Mouse (Mus musculus) adrenal gland, postnatal 25 days (tissue): ENCODE data around the gene Btbd35f5. TPM values are rescaled to one million over a fixed set of nuclear protein-coding genes. Genes with fewer than 3 reads are reported as not detected.
"Not testable (repeated sequence)": the region's sequence is repeated elsewhere in the genome, so short reads cannot be mapped to it uniquely, and the experiment has no call there.

Experiments
- DNase-seq: peaks from one replicate; pipeline ENCODE4 v3.0.0; 2021; ENCODE audit warnings: mixed read lengths
- long read RNA-seq: library from polyadenylated mRNA; stranded (forward); transcript quantifications from one replicate; pipeline ENCODE4 v2.0.0, GENCODE M21; 2021
- total RNA-seq: library from RNA; stranded (reverse); gene quantifications from 2 replicates; pipeline ENCODE4 v1.2.3, GENCODE M21; 2021

Btbd35f5 gene
- not detected in 2 replicates for total RNA-seq
- long read RNA-seq, result 0 reads

- DNase-seq, result not testable (repeated sequence)
Measured at GRCm38 (mm10) chrX:32973597-32973996, at the start of gene Btbd35f5. Btbd35f5 (plus strand) TSS chrX:32973897.

GRCm38 (mm10) chrX:32941468-32941867, 32.2 kb upstream of the Btbd35f5 start, which contains the start of gene Gm21789:
Gm21789 (plus strand) TSS chrX:32941768.
- not testable (repeated sequence) for DNase-seq

Other genes with a start within 250 kb of the Btbd35f5 start
- gene Btbd35f21, start 247.8 kb upstream of the Btbd35f5 start, total RNA-seq, result not detected in 2 replicates
- not detected in 2 replicates for gene Btbd35f30, start 79.3 kb upstream of the Btbd35f5 start, total RNA-seq
- gene Gm21789, start 32.1 kb upstream of the Btbd35f5 start, total RNA-seq, result not detected in 2 replicates